Mouse (Mus musculus) frontal cortex, postnatal 25 days (tissue): ENCODE measurements around the gene AI413582.

ENCODE experiments used
- DNase-seq, 2 experiments: peaks; one replicate each; pipeline ENCODE4 v3.0.0; 2022; ENCODE audit warnings: low spot score in 2 of 2

AI413582 gene

GRCm38 (mm10) chr17:27555512-27556172 is 9.9 kb downstream of the AI413582 start:
- DNase-seq = no peak

GRCm38 (mm10) chr17:27555075-27555511 is 10.5 kb downstream of the AI413582 start:
- no peak for DNase-seq

- no peak for DNase-seq
Observed at GRCm38 (mm10) chr17:27554062-27554960, 11.2 kb downstream of the AI413582 start.

- DNase-seq = no peak
Observed at GRCm38 (mm10) chr17:27552215-27553201, 13.0 kb downstream of the AI413582 start.

GRCm38 (mm10) chr17:27551393-27551940 is 14.1 kb downstream of the AI413582 start:
- DNase-seq = no peak

- no peak for DNase-seq
Observed at GRCm38 (mm10) chr17:27549234-27549633, 16.3 kb downstream of the AI413582 start.

- DNase-seq = no peak
Observed at GRCm38 (mm10) chr17:27547253-27547868, 18.2 kb downstream of the AI413582 start.

GRCm38 (mm10) chr17:27546574-27547085 is 18.9 kb downstream of the AI413582 start:
- no peak for DNase-seq

GRCm38 (mm10) chr17:27545991-27546390 is 19.6 kb downstream of the AI413582 start:
- DNase-seq = no peak

GRCm38 (mm10) chr17:27544551-27544950 is 21.0 kb downstream of the AI413582 start:
- no peak for DNase-seq

GRCm38 (mm10) chr17:27541984-27542383 is 23.6 kb downstream of the AI413582 start:
- no peak for DNase-seq

GRCm38 (mm10) chr17:27541261-27541660 is 24.3 kb downstream of the AI413582 start:
- no peak for DNase-seq

GRCm38 (mm10) chr17:27534718-27535117 is 30.8 kb downstream of the AI413582 start:
- DNase-seq = peak; percentile 85 to 92

GRCm38 (mm10) chr17:27533354-27533753 is 32.2 kb downstream of the AI413582 start:
- no peak for DNase-seq

- DNase-seq = no peak
Observed at GRCm38 (mm10) chr17:27532095-27532494, 33.5 kb downstream of the AI413582 start.

GRCm38 (mm10) chr17:27528767-27529166 is 36.8 kb downstream of the AI413582 start:
- no peak for DNase-seq

- DNase-seq = no peak
Observed at GRCm38 (mm10) chr17:27528030-27528429, 37.5 kb downstream of the AI413582 start.

- DNase-seq = no peak
Observed at GRCm38 (mm10) chr17:27527188-27527587, 38.4 kb downstream of the AI413582 start.

- no peak for DNase-seq
Observed at GRCm38 (mm10) chr17:27523121-27523520, 42.4 kb downstream of the AI413582 start.

GRCm38 (mm10) chr17:27521303-27521702 is 44.3 kb downstream of the AI413582 start, which contains the start of gene Grm4:
Gene Grm4, minus strand, starts transcription at chr17:27521403.
- no peak for DNase-seq

GRCm38 (mm10) chr17:27520557-27520956 is 45.0 kb downstream of the AI413582 start:
- peak in 1 of 2 experiments; percentile 50 for DNase-seq
